Mouse (Mus musculus) small intestine, adult 2 months (tissue): ENCODE results near the gene 6030468B19Rik. TPM values are rescaled to one million over a fixed set of nuclear protein-coding genes. Genes with fewer than 3 reads are reported as not detected.

Experiments
- H3K27ac ChIP-seq: fragments of 200-500 bp; 2 replicates; pipeline ENCODE4 v1.5.1; 2012; ENCODE audit warnings: low read depth, low read length, control low read depth, inconsistent platforms; ENCODE audit not compliant: insufficient read depth
- H3K27me3 ChIP-seq: fragments of 200-500 bp; 2 replicates; pipeline ENCODE4 v1.6.1; 2012; ENCODE audit warnings: mild to moderate bottlenecking, moderate library complexity, low read length, inconsistent platforms; ENCODE audit not compliant: control insufficient read depth, insufficient read depth
- H3K36me3 ChIP-seq: fragments of 200-500 bp; 2 replicates; pipeline ENCODE4 v1.6.1; 2012; ENCODE audit warnings: mild to moderate bottlenecking, low read length, control low read depth, inconsistent platforms; ENCODE audit not compliant: control insufficient read depth, insufficient read depth
- H3K4me1 ChIP-seq: fragments of 200-500 bp; 2 replicates; pipeline ENCODE4 v1.6.1; 2012; ENCODE audit warnings: low read length, inconsistent platforms, mixed read lengths; ENCODE audit not compliant: control insufficient read depth, insufficient read depth, insufficient read length
- H3K4me3 ChIP-seq: fragments of 200-500 bp; 2 replicates; pipeline ENCODE4 v1.5.1; 2012; ENCODE audit warnings: low read depth, mild to moderate bottlenecking, control low read depth, inconsistent platforms, low read length, moderate library complexity
- CTCF ChIP-seq: fragments of 200-500 bp; IDR thresholded peaks from 2 replicates; pipeline ENCODE4 v1.5.1; 2012; ENCODE audit warnings: low read depth, mild to moderate bottlenecking, control low read depth, inconsistent platforms, low read length, moderate library complexity, mixed read lengths; ENCODE audit not compliant: insufficient replicate concordance, insufficient read length; ENCODE audit errors: extremely low read depth
- POLR2A ChIP-seq: fragments of 200-500 bp; IDR thresholded peaks from 2 replicates; pipeline ENCODE4 v1.6.1; 2012; ENCODE audit warnings: low read depth, mild to moderate bottlenecking, control low read depth, inconsistent platforms, low read length, moderate library complexity
- WGBS: fragments of 180-500 bp; shearing (Covaris S2); methylation state at CpG from one replicate; pipeline ENCODE4 v1.1.7; 2018; 5-methylcytosine and 5-hydroxymethylcytosine counted together
- polyA plus RNA-seq: library from polyadenylated mRNA; depleted of rRNA; stranded (reverse); fragments of >200 nt; gene quantifications from 2 replicates; pipeline ENCODE4 v1.2.3, GENCODE M21; 2012

6030468B19Rik gene
- polyA plus RNA-seq, 1 experiment: 0.47 TPM

DNA sequence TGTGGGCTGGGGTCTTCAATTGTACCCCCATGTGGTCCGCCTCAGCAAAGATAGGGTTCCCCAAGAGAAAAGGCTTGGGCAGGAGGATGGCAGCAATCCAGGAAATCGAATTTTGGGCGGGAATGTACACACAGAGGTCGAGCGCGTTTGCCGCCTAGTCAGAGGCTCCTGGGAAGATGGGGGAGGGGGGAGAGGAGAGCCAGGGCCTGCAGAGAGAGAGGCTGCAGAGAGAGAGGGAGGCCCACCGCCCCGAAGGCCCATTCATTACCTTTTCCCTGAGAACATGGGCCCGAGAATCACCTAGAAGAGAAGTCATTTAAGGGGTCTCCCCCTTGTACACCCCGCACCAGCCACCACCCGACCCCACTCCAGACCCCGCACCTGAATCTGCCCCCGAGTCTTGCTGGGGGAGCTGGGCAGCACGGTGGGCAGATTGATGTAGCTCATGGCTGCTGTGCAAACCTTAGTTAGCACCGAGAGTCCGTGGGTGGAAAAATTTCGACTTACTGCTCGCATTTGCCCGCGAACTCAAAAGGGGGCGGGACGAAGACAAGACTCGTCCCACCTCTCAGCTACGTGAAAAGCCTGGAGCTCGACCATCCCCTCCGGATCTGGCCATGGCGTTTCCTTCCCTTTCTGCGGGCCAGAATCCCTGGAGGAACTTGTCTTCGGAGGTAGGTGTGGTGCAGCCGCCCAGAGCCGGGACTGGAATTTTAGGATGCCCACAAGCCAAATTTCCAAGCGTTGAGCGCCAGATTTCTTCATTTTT lies 28.1 kb downstream of the 6030468B19Rik start, which contains the start of the genes Afmid and Tk1:
Gene Afmid, plus strand, starts transcription at position 592 of the 769 bp plus-strand sequence.
Gene Tk1, minus strand, starts transcription at position 760 of the 769 bp plus-strand sequence.
- TF ChIP-seq POLR2A (no peak; the same call in 1 of the 2 replicates), CTCF (no peak)
- Histone ChIP-seq H3K36me3 (0 out of 2 replicates have a peak, but pooled peaks cover 2% of the 10 kb centered on the region), H3K4me3 (peak within 1 kb of the TSS; percentile 67), H3K27me3 (no peaks in the 10 kb centered on the region), H3K4me1 (peaks cover 51% of the 10 kb centered on the region), H3K27ac (peak within 1 kb of the TSS; percentile 56)
- WGBS: 1% methylated on average over 34 of the region's 34 CpGs

DNA sequence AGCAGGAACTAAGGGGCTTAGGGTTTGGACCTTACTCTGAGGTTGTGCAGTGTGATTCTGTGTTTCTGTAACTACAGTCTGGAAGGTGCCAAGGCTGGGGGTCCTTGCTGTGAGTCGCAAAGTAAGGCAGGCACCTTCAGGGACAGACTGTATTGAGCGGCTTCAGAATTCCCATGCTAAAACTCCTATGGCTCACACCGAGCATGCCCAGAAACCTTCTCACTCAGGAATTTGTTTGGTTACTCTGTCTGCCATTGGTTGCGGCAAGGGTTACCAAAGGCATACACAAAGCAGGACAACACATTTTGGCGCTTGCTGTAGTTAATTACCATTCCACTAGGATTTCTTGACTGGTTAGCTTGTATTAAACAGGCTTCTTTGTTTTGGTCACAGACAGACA lies 28.7 kb downstream of the 6030468B19Rik start:
- 26% methylated on average over 5 of the region's 5 CpGs for WGBS
- peak overlapping the region; percentile 56 for H3K27ac ChIP-seq
- H3K4me1 ChIP-seq: peaks cover 56% of the 10 kb centered on the region

GRCm38 (mm10) chr11:117826916-117827315 lies 29.5 kb downstream of the 6030468B19Rik start:
- Histone ChIP-seq H3K27me3 (no peaks in the 10 kb centered on the region), H3K4me3 (0 out of 2 replicates have a peak overlapping the region, but pooled peaks have one; percentile 0), H3K27ac (peak overlapping the region; percentile 97), H3K4me1 (peaks cover 54% of the 10 kb centered on the region), H3K36me3 (0 out of 2 replicates have a peak, but pooled peaks cover 2% of the 10 kb centered on the region)
- 37% methylated on average over 8 of the region's 8 CpGs for WGBS
- TF ChIP-seq CTCF: no peak
- no peak for TF ChIP-seq POLR2A

More for the DNA sequence above, 28.7 kb downstream of the 6030468B19Rik start:
- H3K4me3 ChIP-seq: peak overlapping the region; percentile 67
- no peaks in the 10 kb centered on the region for H3K27me3 ChIP-seq
- TF ChIP-seq CTCF: no peak
- TF ChIP-seq POLR2A: no peak
- H3K36me3 ChIP-seq: 0 out of 2 replicates have a peak, but pooled peaks cover 2% of the 10 kb centered on the region

DNA sequence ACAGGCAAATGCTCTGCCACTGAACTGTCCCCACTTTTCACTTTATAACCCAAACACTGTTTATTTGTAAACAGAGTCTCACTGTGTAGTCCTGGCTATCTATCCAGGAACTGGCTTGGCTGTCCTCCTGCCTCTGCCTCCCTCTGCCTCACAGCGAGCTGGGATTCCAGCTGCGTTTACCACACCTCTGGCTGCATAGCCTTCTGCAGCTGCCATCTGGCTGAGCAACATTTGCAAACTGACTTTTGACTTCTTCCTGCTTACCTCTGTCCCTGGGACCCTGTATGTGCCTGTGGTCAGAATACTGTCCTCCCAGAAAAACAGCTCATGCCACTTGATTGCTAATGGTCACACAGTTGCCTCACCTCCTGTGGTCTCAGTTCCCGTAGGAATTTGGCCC lies 29.9 kb downstream of the 6030468B19Rik start:
- 17% methylated on average over 3 of the region's 3 CpGs for WGBS
- peak overlapping the region; percentile 38 for H3K4me3 ChIP-seq
- H3K36me3 ChIP-seq: 0 out of 2 replicates have a peak, but pooled peaks cover 2% of the 10 kb centered on the region
- H3K27ac ChIP-seq: peak overlapping the region; percentile 97
- no peaks in the 10 kb centered on the region for H3K27me3 ChIP-seq
- H3K4me1 ChIP-seq: peaks cover 51% of the 10 kb centered on the region
- no peak for TF ChIP-seq CTCF
- TF ChIP-seq POLR2A: no peak

GRCm38 (mm10) chr11:117828149-117828887 lies 30.9 kb downstream of the 6030468B19Rik start:
- Histone ChIP-seq H3K27me3 (no peaks in the 10 kb centered on the region), H3K4me1 (peaks cover 50% of the 10 kb centered on the region), H3K36me3 (no peaks in the 10 kb centered on the region), H3K27ac (peak overlapping the region; percentile 97), H3K4me3 (peak overlapping the region; percentile 38)
- 12% methylated on average over 18 of the region's 18 CpGs for WGBS
- TF ChIP-seq POLR2A: no peak

- Histone ChIP-seq H3K27me3 (no peaks in the 10 kb centered on the region), H3K4me3 (no peak overlapping the region), H3K36me3 (no peaks in the 10 kb centered on the region), H3K4me1 (peaks cover 54% of the 10 kb centered on the region), H3K27ac (peak overlapping the region; percentile 97)
- WGBS: 21% methylated on average over 9 of the region's 9 CpGs
- TF ChIP-seq CTCF: no peak
- TF ChIP-seq POLR2A: peak; percentile 52; the same call in 1 of the 2 replicates
Observed at GRCm38 (mm10) chr11:117828888-117829604, 31.6 kb downstream of the 6030468B19Rik start.
